8 mouse cellular contexts compared by ENCODE assay signal in genomic region chr11:121203859-121204160, GRCm38 (mm10). TPM values are rescaled to one million over a fixed set of nuclear protein-coding genes. Genes with fewer than 3 reads are reported as not detected.
A peak's percentile ranks its signal among the peaks of the same experiment; 100 is the strongest.
DNase-seq lines count a peak whose midpoint lies in the region; ATAC-seq and TF ChIP-seq lines count a peak whose summit lies in the region.

No protein-coding gene starts in this region.

- peak overlapping the region; percentile 20; the same call in 1 of the 2 replicates for H3K27ac ChIP-seq in heart, embryonic 15.5 days
- peak overlapping the region; percentile 81 for H3K27ac ChIP-seq in forebrain, postnatal 0 days (ENCODE audit: low read depth, low read length)
- H3K27ac ChIP-seq in macrophage: no peak overlapping the region

- intact Hi-C loops in left cerebral cortex, postnatal 25 days (cut with DNase I): loop anchor here (2.0 kb wide), 1 partner anchor 33 kb away; the partner anchor contains the start of gene Narf

- 0 out of 2 replicates have a peak overlapping the region, but pooled peaks have one; percentile 68 for H3K9ac ChIP-seq in heart, embryonic 15.5 days
- peak overlapping the region; percentile 78 for H3K9ac ChIP-seq in forebrain, postnatal 0 days

- WGBS in heart, embryonic 15.5 days: 2% methylated on average over 5 of the region's 5 CpGs
- WGBS in forebrain, postnatal 0 days: 2% methylated on average over 5 of the region's 5 CpGs
- 0% methylated on average over 5 of the region's 5 CpGs for WGBS in macrophage (ENCODE audit: missing documents)

- H3K4me1 ChIP-seq in heart, embryonic 15.5 days (replicated peaks): peaks cover 22% of the 10 kb centered on the region
- H3K4me1 ChIP-seq in G1E (ENCODE audit: insufficient read depth, low read depth, low read length): peaks cover 14% of the 10 kb centered on the region
- no peaks in the 10 kb centered on the region for H3K4me1 ChIP-seq in forebrain, postnatal 0 days (ENCODE audit: insufficient read depth)

- no peaks in the 10 kb centered on the region for H3K9me3 ChIP-seq in heart, embryonic 15.5 days (replicated peaks)
- no peaks in the 10 kb centered on the region for H3K9me3 ChIP-seq in G1E (replicated peaks)
- no peaks in the 10 kb centered on the region for H3K9me3 ChIP-seq in forebrain, postnatal 0 days (ENCODE audit: low read length)

- DNase-seq in heart, adult 18-20 months: no peak
- DNase-seq in G1E (ENCODE audit: low spot score): no peak
- no peak for DNase-seq in forebrain, postnatal 0 days
- no peak for DNase-seq in left cerebral cortex, postnatal 25 days (ENCODE audit: low spot score in 2 of 2)
- DNase-seq in cerebellum, adult 18-20 months: no peak
- no peak for DNase-seq in layer of hippocampus, adult 9-10 months (ENCODE audit: low spot score)

- H3K4me2 ChIP-seq in heart, embryonic 15.5 days: peak overlapping the region; percentile 86
- peak overlapping the region; percentile 71 for H3K4me2 ChIP-seq in forebrain, postnatal 0 days (ENCODE audit: low read depth)

- H3K27me3 ChIP-seq in heart, embryonic 15.5 days: no peaks in the 10 kb centered on the region
- H3K27me3 ChIP-seq in G1E (ENCODE audit: insufficient read depth, low read length): no peaks in the 10 kb centered on the region
- no peaks in the 10 kb centered on the region for H3K27me3 ChIP-seq in forebrain, postnatal 0 days (ENCODE audit: insufficient read depth, low read length)

- H3K36me3 ChIP-seq in heart, embryonic 15.5 days: no peaks in the 10 kb centered on the region
- H3K36me3 ChIP-seq in G1E (replicated peaks) (peaks cover 21% of the 10 kb centered on the region), macrophage (ENCODE audit: inconsistent target) (no peaks in the 10 kb centered on the region; the same call in 1 of the 2 replicates)
- H3K36me3 ChIP-seq in forebrain, postnatal 0 days (ENCODE audit: insufficient read depth): 0 out of 2 replicates have a peak, but pooled peaks cover 3% of the 10 kb centered on the region

- no peaks in the 10 kb centered on the region for H3K79me2 ChIP-seq in macrophage (ENCODE audit: inconsistent target)

- no peak for TF ChIP-seq CTCF in G1E (IDR thresholded peaks at IDR 0.05; ENCODE audit: low read depth, low read length)
- no peak for TF ChIP-seq CTCF in forebrain, postnatal 0 days (IDR thresholded peaks at IDR 0.05; ENCODE audit: low read depth)

- peak overlapping the region; percentile 65 for H3K4me3 ChIP-seq in heart, embryonic 15.5 days
- H3K4me3 ChIP-seq in G1E (ENCODE audit: low read depth, low read length) (peak overlapping the region; percentile 91), macrophage (ENCODE audit: inconsistent target) (peak overlapping the region; percentile 49)
- peak overlapping the region; percentile 61 for H3K4me3 ChIP-seq in forebrain, postnatal 0 days (ENCODE audit: low read depth, low read length)

- ATAC-seq in heart, embryonic 15.5 days (replicated peaks; ENCODE audit: insufficient number of reproducible peaks, insufficient read depth, low FRiP score, low read depth): no peak
- ATAC-seq in G1E (ENCODE audit: extremely low read depth, insufficient number of reproducible peaks, low FRiP score, poor library complexity, severe bottlenecking): no peak
- no peak for ATAC-seq in forebrain, postnatal 0 days

RNA-seq across cellular contexts. Expression of gene Hexdc, which starts 0.4 kb away (rescaled TPM):
- polyA plus RNA-seq in heart, embryonic 15.5 days (2015; fragmentation: Nextera tagmentation; extraction: Ambion mirVana): 7.3 and 9.2 TPM in 2 replicates
- 1 to 10 TPM; 7.4 to 8.8 TPM for total RNA-seq in heart, adult 18-20 months (2021)
- total RNA-seq in G1E (2014; fragmentation: Nextera tagmentation): 3.8 and 7.2 TPM in 2 replicates
- total RNA-seq in G1E (2017): 7.3 and 8.6 TPM in 2 replicates
- 3.6 and 4.9 TPM in 2 replicates for polyA plus RNA-seq in G1E (2012)
- 64.9 and 77.0 TPM in 2 replicates for total RNA-seq in forebrain, postnatal 0 days (2014; rRNA removed)
- 19.8 and 24.1 TPM in 2 replicates for polyA plus RNA-seq in forebrain, postnatal 0 days (2015; fragmentation: Nextera tagmentation; extraction: Ambion mirVana)
- 10 to 100 TPM in 25 of 26 experiments, 1 to 10 TPM in 1; 5.2 to 43.3 (median 30.7) TPM for total RNA-seq in macrophage (2018; cell fraction: chromatin; rRNA removed)
- total RNA-seq in macrophage (2018; cell fraction: cytosol; rRNA removed): 1 to 10 TPM; 2.3 to 5.0 (median 3.6) TPM
- total RNA-seq in macrophage (2018; cell fraction: nucleus; rRNA removed): 10 to 100 TPM in 21 of 26 experiments, 1 to 10 TPM in 5; 5.0 to 29.9 (median 16.5) TPM
- polyA plus RNA-seq in macrophage (2018): 3.2 to 5.5 TPM (median 4.4 TPM) in 3 replicates
- total RNA-seq in left cerebral cortex, postnatal 25 days (2021): 10 to 100 TPM; 21.8 to 26.8 TPM

RNA-seq across cellular contexts. Expression of gene Ogfod3, which starts 0.7 kb away (rescaled TPM):
- 26.4 and 29.8 TPM in 2 replicates for polyA plus RNA-seq in heart, embryonic 15.5 days (2015; fragmentation: Nextera tagmentation; extraction: Ambion mirVana)
- 10 to 100 TPM; 17.0 to 17.9 TPM for total RNA-seq in heart, adult 18-20 months (2021)
- total RNA-seq in G1E (2014; fragmentation: Nextera tagmentation): 6.4 and 7.7 TPM in 2 replicates
- total RNA-seq in G1E (2017): 4.2 and 4.5 TPM in 2 replicates
- 5.5 and 6.7 TPM in 2 replicates for polyA plus RNA-seq in G1E (2012)
- total RNA-seq in forebrain, postnatal 0 days (2014; rRNA removed): 7.1 and 9.0 TPM in 2 replicates
- polyA plus RNA-seq in forebrain, postnatal 0 days (2015; fragmentation: Nextera tagmentation; extraction: Ambion mirVana): 16.8 and 21.4 TPM in 2 replicates
- 1 to 10 TPM in 15 of 26 experiments, under 1 TPM in 8, not detected in 3; 0.49 to 3.6 (median 1.6) TPM for total RNA-seq in macrophage (2018; cell fraction: chromatin; rRNA removed)
- total RNA-seq in macrophage (2018; cell fraction: cytosol; rRNA removed): 10 to 100 TPM in 1 of 26 experiments, 1 to 10 TPM in 25; 6.0 to 11.4 (median 8.1) TPM
- 10 to 100 TPM in 1 of 26 experiments, 1 to 10 TPM in 25; 1.6 to 10.4 (median 5.8) TPM for total RNA-seq in macrophage (2018; cell fraction: nucleus; rRNA removed)
- 8.1 to 12.7 TPM (median 12.5 TPM) in 3 replicates for polyA plus RNA-seq in macrophage (2018)
- total RNA-seq in left cerebral cortex, postnatal 25 days (2021): 1 to 10 TPM; 7.3 to 7.8 TPM

RNA-seq across cellular contexts. Expression of gene Cybc1, which starts 25.3 kb away (rescaled TPM):
- polyA plus RNA-seq in heart, embryonic 15.5 days (2015; fragmentation: Nextera tagmentation; extraction: Ambion mirVana): 19.1 and 29.7 TPM in 2 replicates
- 10 to 100 TPM; 10.2 to 12.6 TPM for total RNA-seq in heart, adult 18-20 months (2021)
- total RNA-seq in G1E (2014; fragmentation: Nextera tagmentation): 13.3 and 23.2 TPM in 2 replicates
- 38.5 and 41.5 TPM in 2 replicates for total RNA-seq in G1E (2017)
- polyA plus RNA-seq in G1E (2012): 13.3 and 19.6 TPM in 2 replicates
- 28.0 and 29.1 TPM in 2 replicates for total RNA-seq in forebrain, postnatal 0 days (2014; rRNA removed)
- 19.7 TPM in 2 replicates for polyA plus RNA-seq in forebrain, postnatal 0 days (2015; fragmentation: Nextera tagmentation; extraction: Ambion mirVana)
- total RNA-seq in macrophage (2018; cell fraction: chromatin; rRNA removed): 10 to 100 TPM; 15.8 to 71.3 (median 44.0) TPM
- 100 to 1,000 TPM in 5 of 26 experiments, 10 to 100 TPM in 21; 29.8 to 115 (median 68.4) TPM for total RNA-seq in macrophage (2018; cell fraction: cytosol; rRNA removed)
- 100 to 1,000 TPM in 9 of 26 experiments, 10 to 100 TPM in 17; 29.3 to 147 (median 81.1) TPM for total RNA-seq in macrophage (2018; cell fraction: nucleus; rRNA removed)
- polyA plus RNA-seq in macrophage (2018): 46.9 to 74.0 TPM (median 67.5 TPM) in 3 replicates
- total RNA-seq in left cerebral cortex, postnatal 25 days (2021): 10 to 100 TPM; 23.6 to 24.8 TPM

RNA-seq across cellular contexts. Expression of gene Narf, which starts 33.2 kb away (rescaled TPM):
- 52.4 and 65.6 TPM in 2 replicates for polyA plus RNA-seq in heart, embryonic 15.5 days (2015; fragmentation: Nextera tagmentation; extraction: Ambion mirVana)
- total RNA-seq in heart, adult 18-20 months (2021): 10 to 100 TPM; 71.4 to 83.6 TPM
- 57.4 and 72.5 TPM in 2 replicates for total RNA-seq in G1E (2014; fragmentation: Nextera tagmentation)
- total RNA-seq in G1E (2017): 60.7 and 61.2 TPM in 2 replicates
- polyA plus RNA-seq in G1E (2012): 3.3 and 5.5 TPM in 2 replicates
- 73.1 and 135 TPM in 2 replicates for total RNA-seq in forebrain, postnatal 0 days (2014; rRNA removed)
- 39.0 and 42.9 TPM in 2 replicates for polyA plus RNA-seq in forebrain, postnatal 0 days (2015; fragmentation: Nextera tagmentation; extraction: Ambion mirVana)
- 10 to 100 TPM in 14 of 26 experiments, 1 to 10 TPM in 11, under 1 TPM in 1; 0.64 to 87.6 (median 15.9) TPM for total RNA-seq in macrophage (2018; cell fraction: chromatin; rRNA removed)
- 10 to 100 TPM in 23 of 26 experiments, 1 to 10 TPM in 3; 5.5 to 28.1 (median 17.2) TPM for total RNA-seq in macrophage (2018; cell fraction: cytosol; rRNA removed)
- total RNA-seq in macrophage (2018; cell fraction: nucleus; rRNA removed): 10 to 100 TPM in 18 of 26 experiments, 1 to 10 TPM in 8; 3.1 to 69.4 (median 12.2) TPM
- polyA plus RNA-seq in macrophage (2018): 6.9 to 20.7 TPM (median 17.3 TPM) in 3 replicates
- 10 to 100 TPM; 58.2 to 58.3 TPM for total RNA-seq in left cerebral cortex, postnatal 25 days (2021)

RNA-seq across cellular contexts. Expression of gene Uts2r, which starts 43.7 kb away (rescaled TPM):
- polyA plus RNA-seq in heart, embryonic 15.5 days (2015; fragmentation: Nextera tagmentation; extraction: Ambion mirVana): not detected in 2 replicates
- total RNA-seq in heart, adult 18-20 months (2021): under 1 TPM in 1 of 2 experiments, not detected in 1; 0.30 TPM
- total RNA-seq in G1E (2014; fragmentation: Nextera tagmentation) (not detected in 2 replicates), G1E (2017) (0.05 TPM in 1 of 2 replicates, not detected in the other)
- polyA plus RNA-seq in G1E (2012) (not detected in 2 replicates), macrophage (2018) (not detected in 3 replicates)
- 0.33 and 1.1 TPM in 2 replicates for total RNA-seq in forebrain, postnatal 0 days (2014; rRNA removed)
- polyA plus RNA-seq in forebrain, postnatal 0 days (2015; fragmentation: Nextera tagmentation; extraction: Ambion mirVana): 0.43 and 0.77 TPM in 2 replicates
- total RNA-seq in macrophage (2018; cell fraction: chromatin; rRNA removed): not detected
- total RNA-seq in macrophage (2018; cell fraction: cytosol; rRNA removed): not detected
- not detected for total RNA-seq in macrophage (2018; cell fraction: nucleus; rRNA removed)
- total RNA-seq in left cerebral cortex, postnatal 25 days (2021): not detected
